Mouse (Mus musculus) lung, postnatal 14 days (tissue): Measurements from ENCODE around the gene Mypn.
A peak's percentile ranks its signal among the peaks of the same experiment; 100 is the strongest.

Experiments used
- DNase-seq: peaks from one replicate; pipeline ENCODE4 v3.0.0; 2021

The Mypn gene

GRCm38 (mm10) chr10:63192736-63193135 is 11.0 kb downstream of the Mypn start:
- DNase-seq = no peak

GRCm38 (mm10) chr10:63192276-63192675 is 11.5 kb downstream of the Mypn start:
- no peak for DNase-seq

GRCm38 (mm10) chr10:63184451-63184850 is 19.3 kb downstream of the Mypn start:
- DNase-seq = no peak

- DNase-seq = no peak
Observed at GRCm38 (mm10) chr10:63182177-63182768, 21.5 kb downstream of the Mypn start.

- DNase-seq = no peak
Observed at GRCm38 (mm10) chr10:63181166-63181565, 22.6 kb downstream of the Mypn start.

GRCm38 (mm10) chr10:63179524-63179923 is 24.2 kb downstream of the Mypn start:
- DNase-seq = no peak

- no peak for DNase-seq
Observed at GRCm38 (mm10) chr10:63178318-63178717, 25.4 kb downstream of the Mypn start.

- DNase-seq = no peak
Observed at GRCm38 (mm10) chr10:63177286-63178140, 26.2 kb downstream of the Mypn start.

- DNase-seq = no peak
Observed at GRCm38 (mm10) chr10:63176471-63176931, 27.3 kb downstream of the Mypn start.

GRCm38 (mm10) chr10:63172089-63172488 is 31.7 kb downstream of the Mypn start:
- DNase-seq = no peak

GRCm38 (mm10) chr10:63169503-63169902 is 34.2 kb downstream of the Mypn start:
- no peak for DNase-seq

GRCm38 (mm10) chr10:63168124-63168523 is 35.6 kb downstream of the Mypn start:
- DNase-seq = no peak

GRCm38 (mm10) chr10:63167241-63167995 is 36.3 kb downstream of the Mypn start:
- no peak for DNase-seq

GRCm38 (mm10) chr10:63165752-63166412 is 37.9 kb downstream of the Mypn start:
- no peak for DNase-seq

GRCm38 (mm10) chr10:63161240-63161639 is 42.5 kb downstream of the Mypn start:
- no peak for DNase-seq

- no peak for DNase-seq
Observed at GRCm38 (mm10) chr10:63160671-63161070, 43.1 kb downstream of the Mypn start.

GRCm38 (mm10) chr10:63158191-63158590 is 45.6 kb downstream of the Mypn start:
- no peak for DNase-seq

GRCm38 (mm10) chr10:63157491-63157890 is 46.3 kb downstream of the Mypn start:
- no peak for DNase-seq

GRCm38 (mm10) chr10:63156919-63157318 is 46.8 kb downstream of the Mypn start:
- peak; percentile 43 for DNase-seq

GRCm38 (mm10) chr10:63156351-63156750 is 47.4 kb downstream of the Mypn start:
- no peak for DNase-seq

- DNase-seq = no peak
Observed at GRCm38 (mm10) chr10:63155668-63156350, 47.9 kb downstream of the Mypn start.

GRCm38 (mm10) chr10:63154726-63155125 is 49.0 kb downstream of the Mypn start:
- DNase-seq = no peak
